Mouse (Mus musculus) embryonic fibroblast, embryonic 13.5 days (primary cell): ENCODE measurements around the gene Ankrd54.

Experiments
- CTCF ChIP-seq: IDR thresholded peaks from 2 replicates; pipeline ENCODE4 v1.5.1; 2011; ENCODE audit warnings: mild to moderate bottlenecking, control low read depth, low read length, moderate library complexity, borderline replicate concordance; ENCODE audit not compliant: insufficient read depth
- POLR2A ChIP-seq: IDR thresholded peaks from 2 replicates; pipeline ENCODE4 v1.6.1; 2011; ENCODE audit warnings: low read depth, mild to moderate bottlenecking, control low read depth, low read length, moderate library complexity

DNA sequence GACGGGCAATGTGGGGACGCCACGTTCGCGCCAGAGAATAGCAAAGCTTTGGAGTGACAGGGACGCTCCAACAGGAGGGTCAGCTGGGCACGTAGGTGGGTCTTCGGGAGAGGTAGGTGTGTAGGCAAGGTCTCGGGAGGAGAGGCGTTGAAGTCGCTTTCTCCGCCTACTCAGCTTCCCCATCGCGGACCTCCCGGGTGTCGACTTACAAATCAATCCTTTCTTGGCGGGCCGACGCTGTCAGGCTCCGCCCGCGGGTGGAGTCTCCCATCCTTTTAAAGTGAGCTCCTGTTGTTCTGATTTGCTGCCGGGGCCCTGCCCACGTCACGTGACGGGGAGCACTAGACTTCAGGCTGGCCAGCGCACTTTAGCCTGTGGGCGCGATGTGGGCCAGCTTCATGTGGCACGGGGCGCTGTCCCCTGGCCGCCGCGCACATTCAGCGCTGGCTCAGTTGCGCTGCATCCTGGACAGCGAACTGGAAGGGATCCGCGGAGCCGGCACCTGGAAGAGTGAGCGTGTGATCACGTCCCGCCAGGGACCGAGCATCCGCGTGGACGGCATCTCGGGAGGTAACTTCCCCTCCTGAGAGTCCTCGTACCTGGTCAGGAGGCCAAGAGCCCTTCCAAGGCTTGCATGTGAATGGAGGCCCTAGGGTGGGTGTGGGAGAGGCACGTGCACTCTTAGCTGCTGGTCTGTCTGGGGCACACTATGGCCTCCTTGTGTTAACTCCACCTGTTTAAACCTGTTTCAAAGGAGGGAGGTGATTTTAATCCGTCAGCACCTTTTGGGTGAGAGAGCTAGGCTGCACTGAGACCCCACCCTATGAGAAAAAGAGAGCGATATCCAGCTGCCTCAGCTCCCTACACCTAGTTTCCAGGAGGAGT, 31.9 kb downstream of the Ankrd54 start:
- TF ChIP-seq CTCF (no peak), POLR2A (peak; percentile 87)
